Mouse (Mus musculus): ENCODE measurements around the gene Lysmd4. TPM values are rescaled to one million over a fixed set of nuclear protein-coding genes. Genes with fewer than 3 reads are reported as not detected.

The Lysmd4 gene
- polyA plus RNA-seq, 1 experiment from 2014 or later: 19.1 TPM

DNA sequence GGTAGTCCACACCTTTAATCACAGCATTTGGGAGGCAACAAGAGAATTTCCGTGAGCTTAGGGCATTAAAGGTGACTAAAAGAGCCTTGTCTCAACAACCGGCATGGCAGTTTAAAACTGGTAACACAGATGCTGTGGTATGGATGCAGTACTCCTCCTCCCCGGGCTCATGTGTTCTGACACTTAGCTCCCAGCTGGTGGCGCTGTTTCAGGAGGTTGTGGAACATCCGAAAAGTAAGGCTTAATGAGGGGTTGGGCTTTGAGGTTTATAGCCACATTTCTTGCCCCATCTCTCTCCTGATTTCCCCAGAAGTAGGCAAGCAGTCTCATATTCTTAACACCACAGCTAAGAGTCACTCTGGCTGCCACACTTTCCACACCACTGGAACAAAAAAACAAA is 133.5 kb downstream of the Lysmd4 start:
- Histone ChIP-seq H3K27me3 (ENCODE audit: insufficient read depth, low read length) (no peaks in the 10 kb centered on the region), H3K9me3 (ENCODE audit: low read length) (peaks cover 8% of the 10 kb centered on the region; the same call in 1 of the 2 replicates), H3K4me2 (replicated peaks; ENCODE audit: low read depth, low read length) (no peak overlapping the region), H3K9ac (replicated peaks; ENCODE audit: low read length) (no peak overlapping the region), H3K36me3 (ENCODE audit: insufficient read depth, low read length) (peaks cover 7% of the 10 kb centered on the region; the same call in 1 of the 2 replicates), H3K4me1 (ENCODE audit: insufficient read depth, low read length) (0 out of 2 replicates have a peak, but pooled peaks cover 4% of the 10 kb centered on the region), H3K4me3 (ENCODE audit: low read length) (no peak overlapping the region), H3K27ac (ENCODE audit: low read length) (no peak overlapping the region)
- WGBS: 91% methylated on average over 5 of the region's 5 CpGs
- ATAC-seq (ENCODE audit: low FRiP score, low TSS enrichment): no peak

Other genes with a start within 250 kb of the Lysmd4 start
- gene Mef2a, start 150.3 kb downstream of the Lysmd4 start, polyA plus RNA-seq (2015; fragmentation: Nextera tagmentation; extraction: Ambion mirVana): 37.6 and 39.5 TPM in 2 replicates